Comparison of ENCODE assay signal across 11 mouse cellular contexts in the genomic region with DNA sequence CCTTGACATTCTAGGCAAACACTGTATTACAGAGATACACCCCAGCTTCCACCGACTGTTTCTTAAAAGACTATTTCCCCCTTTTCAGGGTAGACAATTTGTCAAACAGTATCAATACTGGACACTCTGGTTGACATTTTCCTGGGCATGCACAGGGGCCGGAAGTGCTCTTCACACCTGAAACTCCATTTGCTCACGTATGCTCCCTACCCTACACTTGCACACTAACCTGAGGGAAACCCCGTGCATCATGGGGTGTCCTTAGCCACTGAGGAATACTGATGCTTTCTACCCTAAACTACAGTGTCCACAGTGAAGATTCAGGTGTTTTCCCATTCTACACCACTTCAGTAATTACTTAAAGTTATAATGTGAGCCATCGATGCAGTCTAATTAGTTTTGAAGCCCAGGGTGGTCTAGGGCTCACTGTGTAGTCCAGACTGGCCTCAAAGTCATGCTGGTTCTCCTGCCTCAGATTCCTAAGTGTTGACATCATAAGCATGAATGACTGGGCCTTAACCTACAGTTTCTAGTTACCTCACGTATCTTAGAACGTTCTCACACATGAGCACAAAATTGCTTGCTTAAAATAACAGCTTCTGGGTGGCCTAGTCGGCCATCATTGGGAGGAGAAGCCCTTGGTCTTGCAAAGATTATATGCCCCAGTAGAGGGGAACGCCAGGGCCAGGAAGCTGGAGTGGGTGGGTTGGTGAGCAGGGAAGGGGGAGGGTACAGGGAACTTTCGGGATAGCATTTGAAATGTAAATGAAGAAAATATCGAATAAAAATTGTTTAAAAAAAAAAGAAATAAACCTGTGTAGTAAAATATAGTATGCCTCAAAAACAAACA. TPM values are rescaled to one million over a fixed set of nuclear protein-coding genes. Genes with fewer than 3 reads are reported as not detected.
DNase-seq lines count a peak whose midpoint lies in the region; ATAC-seq lines count a peak whose summit lies in the region.
"Had no signal": no experiment of that assay in that cellular context is flagged by ENCODE, and none has a peak within 500 bp of the region (broad histone marks: within the 10 kb centered on the region; RNA-seq: fewer than 3 reads in every experiment).

No protein-coding gene starts in this region.

- H3K27me3 ChIP-seq in kidney, embryonic 16.5 days (ENCODE audit: insufficient read depth, low read length) = no peaks in the 10 kb centered on the region
- H3K27me3 ChIP-seq: embryonic facial prominence, embryonic 13.5 days had no signal

- 0 out of 2 replicates have a peak, but pooled peaks cover 5% of the 10 kb centered on the region for H3K4me1 ChIP-seq in kidney, embryonic 16.5 days (ENCODE audit: insufficient read depth, low read length)
- H3K4me1 ChIP-seq in brown adipose tissue, adult 24 weeks (ENCODE audit: control insufficient read depth, insufficient read depth, insufficient read length, low read length) = peaks cover 5% of the 10 kb centered on the region

- H3K4me3 ChIP-seq in kidney, embryonic 16.5 days (ENCODE audit: low read length) = no peak overlapping the region
- H3K4me3 ChIP-seq in brown adipose tissue, adult 24 weeks (ENCODE audit: insufficient read depth, low read depth, low read length) = no peak overlapping the region
- H3K4me3 ChIP-seq: embryonic facial prominence, embryonic 13.5 days had no signal

- H3K36me3 ChIP-seq in kidney, embryonic 16.5 days (ENCODE audit: insufficient read depth, low read length) = no peaks in the 10 kb centered on the region
- H3K36me3 ChIP-seq: embryonic facial prominence, embryonic 13.5 days had no signal

- no peaks in the 10 kb centered on the region for H3K9me3 ChIP-seq in kidney, embryonic 16.5 days (ENCODE audit: low read length)
- H3K9me3 ChIP-seq: embryonic facial prominence, embryonic 13.5 days had no signal

- peak; percentile 71; the same call in 1 of the 2 replicates for ATAC-seq in kidney, embryonic 16.5 days (ENCODE audit: low FRiP score, low TSS enrichment)

- no peak overlapping the region for H3K4me2 ChIP-seq in kidney, embryonic 16.5 days (replicated peaks; ENCODE audit: low read depth, low read length)
- H3K4me2 ChIP-seq: embryonic facial prominence, embryonic 13.5 days had no signal

- no peak overlapping the region for H3K9ac ChIP-seq in kidney, embryonic 16.5 days (replicated peaks; ENCODE audit: low read length)
- H3K9ac ChIP-seq: embryonic facial prominence, embryonic 13.5 days had no signal

- WGBS in kidney, embryonic 16.5 days = 65% methylated on average over 11 of the region's 11 CpGs

- H3K27ac ChIP-seq in kidney, embryonic 16.5 days (ENCODE audit: low read length) = 0 out of 2 replicates have a peak overlapping the region, but pooled peaks have one; percentile 8
- 0 out of 2 replicates have a peak overlapping the region, but pooled peaks have one; percentile 60 for H3K27ac ChIP-seq in brown adipose tissue, adult 24 weeks (replicated peaks; ENCODE audit: low read depth, low read length)
- H3K27ac ChIP-seq: embryonic facial prominence, embryonic 13.5 days had no signal

- DNase-seq in heart, adult 11 months = peak; percentile 86
- DNase-seq in heart, postnatal 4 days = no peak
- no peak for DNase-seq in kidney, postnatal 10 days
- DNase-seq in ES-CJ7 (ENCODE audit: low read depth, low spot score) = peak; percentile 52
- DNase-seq in spleen, adult 18-20 months = no peak
- no peak for DNase-seq in right cerebral cortex, adult 18-20 months

RNA-seq across cellular contexts. Expression of gene Kat2b, which starts 30.5 kb away (rescaled TPM):
- total RNA-seq in heart, postnatal 4 days (2021) = 10 to 100 TPM; 79.5 to 84.6 TPM
- 3.8 and 3.9 TPM in 2 replicates for polyA plus RNA-seq in kidney, embryonic 16.5 days (2015; fragmentation: Nextera tagmentation; extraction: Ambion mirVana)
- 33.2 and 52.3 TPM in 2 replicates for polyA plus RNA-seq in brown adipose tissue, adult 24 weeks (2012; ENCODE audit: insufficient read depth, insufficient read length, missing spikeins)

RNA-seq across cellular contexts. Expression of gene Pp2d1, which starts 57.9 kb away (rescaled TPM):
- total RNA-seq in heart, postnatal 4 days (2021) = not detected
- polyA plus RNA-seq in kidney, embryonic 16.5 days (2015; fragmentation: Nextera tagmentation; extraction: Ambion mirVana) = 0.30 and 0.37 TPM in 2 replicates
- polyA plus RNA-seq in brown adipose tissue, adult 24 weeks (2012; ENCODE audit: insufficient read depth, insufficient read length, missing spikeins) = 0.46 TPM in 1 of 2 replicates, not detected in the other
- total RNA-seq: left cerebral cortex, postnatal 10 days; monocyte, adult 5-6 weeks had no signal

Comparison
In these comparisons a context has a peak if more than half of its experiments do, and no peak if none do; other contexts are left out.
1. DNase-seq: peak in heart, adult 11 months (single experiment) and ES-CJ7 (single experiment); none in heart, postnatal 4 days (single experiment), kidney, postnatal 10 days (single experiment), spleen, adult 18-20 months (0 of 2) and right cerebral cortex, adult 18-20 months (single experiment).